Mouse (Mus musculus) liver, postnatal 0 days (tissue): ENCODE results near the gene Dis3l2. TPM values are rescaled to one million over a fixed set of nuclear protein-coding genes. Genes with fewer than 3 reads are reported as not detected.

Experiments
- ATAC-seq: fragments of 200-750 bp; cut with Nextera tagmentation; 2 replicates; pipeline ENCODE4 v1.8.0; 2017; ENCODE audit warnings: mild to moderate bottlenecking, moderate library complexity
- DNase-seq: peaks from one replicate; pipeline ENCODE4 v3.0.0-alpha.2; 2016
- H3K27ac ChIP-seq: fragments of 300-500 bp; sonication (generic); 2 replicates; pipeline ENCODE4 v1.5.1; 2014; ENCODE audit warnings: antibody characterized with exemption, moderate library complexity, mild to moderate bottlenecking, low read depth
- H3K27me3 ChIP-seq: fragments of 300-500 bp; sonication (generic); 2 replicates; pipeline ENCODE4 v1.6.1; 2014; ENCODE audit warnings: low read length, control low read depth, mixed read lengths; ENCODE audit not compliant: insufficient read depth
- H3K36me3 ChIP-seq: fragments of 300-500 bp; sonication (generic); replicated peaks from 2 replicates; pipeline ENCODE4 v1.6.1; 2014; ENCODE audit warnings: mild to moderate bottlenecking, control low read depth, low read length, moderate library complexity, mixed read lengths; ENCODE audit not compliant: insufficient read depth
- H3K4me1 ChIP-seq: fragments of 300-500 bp; sonication (generic); 2 replicates; pipeline ENCODE4 v1.6.1; 2014; ENCODE audit warnings: antibody characterized with exemption, mild to moderate bottlenecking, control low read depth; ENCODE audit not compliant: insufficient read depth
- H3K4me2 ChIP-seq: fragments of 300-500 bp; sonication (generic); 2 replicates; pipeline ENCODE4 v1.6.1; 2014; ENCODE audit warnings: low read depth, mild to moderate bottlenecking, low read length, moderate library complexity, mixed read lengths
- H3K4me3 ChIP-seq: fragments of 300-500 bp; sonication (generic); 2 replicates; pipeline ENCODE4 v1.5.1; 2014; ENCODE audit warnings: low read depth, low read length
- H3K9ac ChIP-seq: fragments of 300-500 bp; sonication (generic); replicated peaks from 2 replicates; pipeline ENCODE4 v1.6.1; 2014; ENCODE audit warnings: mild to moderate bottlenecking, moderate library complexity
- H3K9me3 ChIP-seq: fragments of 300-500 bp; sonication (generic); 2 replicates; pipeline ENCODE4 v1.6.1; 2016; ENCODE audit warnings: mild to moderate bottlenecking, control low read depth, low read length, mixed read lengths
- CTCF ChIP-seq: sonication (generic); IDR thresholded peaks from 2 replicates; pipeline ENCODE4 v1.5.1; 2016; ENCODE audit warnings: antibody characterized with exemption, low read depth
- EP300 ChIP-seq: IDR thresholded peaks from 2 replicates; pipeline ENCODE4 v1.6.1; 2016; ENCODE audit warnings: antibody characterized with exemption, low read depth, mild to moderate bottlenecking
- WGBS: fragments of 180-500 bp; shearing (Covaris S2); extraction: QIAGEN DNeasy Blood & Tissue Kit; methylation state at CpG from one replicate; pipeline ENCODE4 v1.1.7; 2014; ENCODE audit not compliant: insufficient replicate concordance; 5-methylcytosine and 5-hydroxymethylcytosine counted together
- polyA plus RNA-seq: library from polyadenylated mRNA; unstranded; fragments of >200 nt; fragmentation: Nextera tagmentation; extraction: Ambion mirVana; gene quantifications from 2 replicates; pipeline ENCODE4 v1.2.1, GENCODE M21; 2015

Dis3l2 gene
- polyA plus RNA-seq, 1 experiment from 2014 or later = 7.9 TPM

DNA sequence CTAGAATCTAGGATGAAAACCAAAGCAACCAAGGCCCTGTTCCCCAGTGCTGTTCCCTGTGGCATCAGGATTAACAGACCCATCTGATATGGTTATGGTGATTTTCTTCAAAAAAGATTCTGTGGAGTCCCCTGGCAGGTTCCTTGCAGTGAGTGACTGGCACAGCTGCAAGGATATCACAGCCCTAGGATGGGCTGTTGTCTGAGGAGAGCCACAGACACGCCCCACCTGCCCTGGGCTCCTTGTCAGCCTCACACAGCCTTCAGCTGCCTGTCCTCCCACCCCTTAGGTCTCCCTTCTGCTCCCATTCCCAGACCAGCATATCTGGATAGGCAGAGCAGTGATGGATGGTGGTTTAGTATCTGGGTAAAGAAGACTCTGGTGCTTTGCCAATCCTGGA, 347.1 kb downstream of the Dis3l2 start:
- TF ChIP-seq EP300 (no peak), CTCF (no peak)
- Histone ChIP-seq H3K4me3 (no peak overlapping the region), H3K4me2 (no peak overlapping the region), H3K9ac (no peak overlapping the region), H3K36me3 (peaks cover 3% of the 10 kb centered on the region), H3K27ac (no peak overlapping the region), H3K27me3 (no peaks in the 10 kb centered on the region), H3K4me1 (no peaks in the 10 kb centered on the region), H3K9me3 (no peaks in the 10 kb centered on the region)
- DNase-seq (no peak), ATAC-seq (no peak)
- WGBS = 75% methylated on average over 1 of the region's 1 CpGs

DNA sequence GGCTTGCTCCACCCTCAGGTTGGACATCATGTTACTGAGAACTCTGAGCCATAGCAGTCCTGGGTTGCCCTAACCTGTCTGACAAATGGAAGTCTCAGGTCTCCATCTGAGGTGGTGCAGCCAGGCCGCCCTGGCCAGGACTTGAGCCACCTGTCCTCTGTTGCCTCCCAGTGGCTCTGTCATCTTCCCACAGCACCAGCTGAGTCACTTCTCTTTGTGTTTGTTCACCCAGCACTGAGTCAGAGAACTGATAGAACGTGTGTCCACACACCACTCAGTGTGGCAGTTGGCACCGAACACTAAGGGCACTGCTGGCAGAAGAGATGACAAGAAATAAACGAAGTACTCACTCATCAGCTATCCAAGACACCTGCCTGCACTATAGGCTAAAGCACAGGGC, 347.8 kb downstream of the Dis3l2 start:
- H3K4me1 ChIP-seq = no peaks in the 10 kb centered on the region
- peaks cover 3% of the 10 kb centered on the region for H3K36me3 ChIP-seq
- WGBS = 78% methylated on average over 4 of the region's 4 CpGs
- ATAC-seq = no peak
- no peak overlapping the region for H3K4me2 ChIP-seq
- no peak for TF ChIP-seq EP300
- TF ChIP-seq CTCF = no peak
- H3K27ac ChIP-seq = no peak overlapping the region
- H3K27me3 ChIP-seq = no peaks in the 10 kb centered on the region
- no peak overlapping the region for H3K9ac ChIP-seq
- H3K9me3 ChIP-seq = no peaks in the 10 kb centered on the region
- H3K4me3 ChIP-seq = no peak overlapping the region
- no peak for DNase-seq

DNA sequence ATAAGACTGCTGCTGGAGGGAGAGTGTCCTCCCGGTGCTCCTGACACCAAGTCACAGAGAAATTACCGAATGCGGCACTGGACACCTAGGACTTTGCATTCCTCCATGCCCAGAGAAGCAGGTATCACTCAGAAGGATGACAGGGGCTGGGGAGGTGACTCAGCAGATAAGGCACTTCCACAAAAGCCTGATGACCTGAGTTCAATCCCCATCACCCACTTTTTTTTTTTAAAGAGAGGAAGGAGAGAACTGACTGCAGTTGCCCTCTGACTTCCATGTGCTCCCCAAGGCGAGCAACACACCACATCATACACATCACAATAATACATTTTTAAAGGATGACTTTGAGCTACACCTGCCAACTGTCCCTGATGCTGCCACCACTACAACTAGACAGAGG, 353.5 kb downstream of the Dis3l2 start:
- ATAC-seq (no peak), DNase-seq (no peak)
- Histone ChIP-seq H3K27ac (no peak overlapping the region), H3K4me3 (no peak overlapping the region), H3K9ac (no peak overlapping the region), H3K9me3 (no peaks in the 10 kb centered on the region), H3K4me2 (no peak overlapping the region), H3K36me3 (no peaks in the 10 kb centered on the region), H3K4me1 (no peaks in the 10 kb centered on the region), H3K27me3 (no peaks in the 10 kb centered on the region)
- 74% methylated on average over 4 of the region's 4 CpGs for WGBS
- no peak for TF ChIP-seq EP300
- TF ChIP-seq CTCF = no peak

DNA sequence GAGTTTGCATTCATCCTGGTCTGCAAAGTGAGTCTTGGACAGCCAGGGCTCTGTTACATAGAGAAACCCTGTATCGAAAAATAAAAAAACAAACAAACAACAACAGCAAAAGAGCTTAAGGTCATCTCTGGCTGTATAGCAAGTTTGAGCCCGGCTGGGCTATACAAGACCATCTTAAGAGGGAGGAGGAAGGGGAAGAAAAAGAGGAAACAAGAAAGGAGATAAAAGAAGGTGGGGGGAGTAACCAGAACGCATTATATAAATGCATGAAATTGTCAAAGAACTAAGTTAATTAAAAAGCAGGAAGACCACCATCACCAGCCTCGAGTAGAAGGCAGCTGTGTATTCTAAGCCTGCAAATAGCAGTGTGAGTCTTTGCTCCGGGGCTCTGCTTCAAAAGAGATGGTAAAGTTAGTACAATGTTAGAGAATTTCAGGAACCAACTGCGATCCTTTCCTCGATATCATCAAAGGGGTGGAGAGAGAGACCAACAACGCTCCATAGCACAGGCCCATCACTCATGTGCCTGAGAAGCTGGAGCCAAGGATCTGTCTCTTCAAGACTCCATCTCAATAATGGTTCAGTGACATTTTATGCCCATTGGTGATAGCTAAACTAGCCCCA, 355.5 kb downstream of the Dis3l2 start:
- Histone ChIP-seq H3K4me3 (no peak overlapping the region), H3K4me1 (no peaks in the 10 kb centered on the region), H3K27me3 (no peaks in the 10 kb centered on the region), H3K4me2 (no peak overlapping the region), H3K9me3 (no peaks in the 10 kb centered on the region), H3K9ac (no peak overlapping the region), H3K36me3 (no peaks in the 10 kb centered on the region), H3K27ac (no peak overlapping the region)
- 55% methylated on average over 8 of the region's 8 CpGs for WGBS
- no peak for TF ChIP-seq CTCF
- TF ChIP-seq EP300 = no peak
- DNase-seq = no peak
- no peak for ATAC-seq

DNA sequence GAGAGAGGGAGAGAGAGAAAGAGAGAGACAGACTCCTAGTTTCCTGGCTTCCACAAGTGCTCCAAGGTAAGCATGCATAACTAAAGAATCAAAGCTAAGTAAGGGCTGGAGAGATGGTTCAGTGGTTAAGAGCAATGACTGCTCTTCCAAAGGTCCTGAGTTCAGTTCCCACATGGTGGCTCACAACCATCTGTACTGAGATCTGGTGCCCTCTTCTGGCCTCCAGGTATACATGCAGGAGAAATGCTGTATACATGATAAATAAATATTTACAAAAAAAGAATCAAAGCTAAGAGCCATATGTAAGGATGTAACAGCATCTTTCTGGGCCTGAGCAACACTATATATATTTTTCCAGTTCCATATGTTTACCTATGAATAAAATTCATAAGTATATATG, 357.3 kb downstream of the Dis3l2 start:
- no peak overlapping the region for H3K27ac ChIP-seq
- H3K36me3 ChIP-seq = no peaks in the 10 kb centered on the region
- no peaks in the 10 kb centered on the region for H3K4me1 ChIP-seq
- no peak overlapping the region for H3K4me3 ChIP-seq
- no peak overlapping the region for H3K9ac ChIP-seq
- H3K27me3 ChIP-seq = no peaks in the 10 kb centered on the region
- H3K9me3 ChIP-seq = no peaks in the 10 kb centered on the region
- ATAC-seq = no peak
- no peak overlapping the region for H3K4me2 ChIP-seq
- TF ChIP-seq EP300 (no peak), CTCF (peak; percentile 30)
- DNase-seq = no peak

DNA sequence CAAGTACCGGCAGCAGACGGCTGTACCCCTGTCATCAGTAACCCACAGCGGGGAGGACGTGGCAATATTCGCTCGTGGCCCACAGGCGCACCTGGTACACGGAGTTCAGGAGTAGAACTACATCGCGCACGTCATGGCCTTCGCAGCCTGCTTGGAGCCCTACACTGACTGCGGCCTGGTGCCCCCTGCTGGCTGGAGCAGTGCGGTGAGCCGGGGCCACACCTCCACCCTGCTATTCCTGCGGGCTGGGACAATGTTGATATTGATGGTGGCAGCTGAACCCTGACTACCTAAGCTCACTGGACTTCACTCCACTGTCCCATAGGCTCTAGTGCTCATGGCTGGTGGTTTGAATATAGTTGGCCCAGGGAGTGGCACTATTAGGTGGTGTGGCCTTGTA, 367.1 kb downstream of the Dis3l2 start:
- Histone ChIP-seq H3K27ac (no peak overlapping the region), H3K36me3 (no peaks in the 10 kb centered on the region), H3K4me3 (no peak overlapping the region), H3K9ac (no peak overlapping the region), H3K4me1 (no peaks in the 10 kb centered on the region), H3K4me2 (no peak overlapping the region), H3K9me3 (no peaks in the 10 kb centered on the region), H3K27me3 (no peaks in the 10 kb centered on the region)
- 49% methylated on average over 16 of the region's 16 CpGs for WGBS
- ATAC-seq = peak; percentile 86
- TF ChIP-seq EP300 (no peak), CTCF (peak; percentile 74)
- peak; percentile 70 for DNase-seq

DNA sequence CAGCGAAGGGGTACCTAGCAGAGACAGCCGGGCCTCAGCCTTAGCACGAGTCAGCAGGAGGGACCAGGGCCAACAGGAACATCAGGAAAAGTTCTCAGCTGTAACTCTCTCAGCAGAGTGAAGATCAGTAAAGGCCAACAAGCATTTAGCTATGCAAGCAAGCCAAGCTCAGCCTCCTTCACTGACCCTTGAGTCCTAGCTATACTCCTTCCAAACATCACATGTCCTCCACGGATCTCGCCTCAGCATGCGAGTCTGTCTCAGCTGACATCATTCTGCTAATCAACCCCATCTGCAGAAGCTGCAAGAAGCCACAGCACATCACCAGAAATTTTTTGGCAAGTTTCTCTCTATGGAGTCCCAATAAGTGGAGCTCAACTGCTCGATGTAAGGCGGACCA, 370.2 kb downstream of the Dis3l2 start:
- Histone ChIP-seq H3K27ac (no peak overlapping the region), H3K4me2 (no peak overlapping the region), H3K4me1 (no peaks in the 10 kb centered on the region), H3K9me3 (no peaks in the 10 kb centered on the region), H3K4me3 (no peak overlapping the region), H3K27me3 (no peaks in the 10 kb centered on the region), H3K36me3 (no peaks in the 10 kb centered on the region), H3K9ac (no peak overlapping the region)
- ATAC-seq (no peak), DNase-seq (no peak)
- no peak for TF ChIP-seq CTCF
- TF ChIP-seq EP300 = no peak
- WGBS = 82% methylated on average over 8 of the region's 8 CpGs
